Mouse (Mus musculus): ENCODE results near the gene Fam163a. TPM values are rescaled to one million over a fixed set of nuclear protein-coding genes. Genes with fewer than 3 reads are reported as not detected.
"Not testable (repeated sequence)": the region's sequence is repeated elsewhere in the genome, so short reads cannot be mapped to it uniquely, and the experiment has no call there.

The Fam163a gene
- polyA plus RNA-seq, 3 experiments from 2014 or later, result not detected

DNA sequence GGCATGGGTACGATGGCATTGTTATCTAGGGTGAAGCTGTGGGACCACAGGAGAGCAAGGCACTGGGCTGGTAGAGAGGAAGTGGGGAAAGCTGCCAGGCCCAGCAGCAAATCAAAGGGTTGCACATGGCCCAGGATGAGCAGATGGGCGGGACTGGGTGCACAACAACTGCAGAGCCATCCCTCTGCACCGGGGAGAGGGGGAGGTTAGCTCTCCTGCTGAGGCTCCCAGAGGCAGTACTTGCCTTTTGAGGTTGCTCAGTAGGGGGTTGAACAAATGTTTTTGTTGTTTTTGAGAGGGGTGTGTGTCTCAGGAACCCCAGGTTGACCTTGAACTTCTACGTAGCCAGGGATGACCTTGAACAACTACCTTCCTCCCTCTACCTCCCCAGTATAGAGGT, 128.4 kb downstream of the Fam163a start:
- ATAC-seq, result no peak

- ATAC-seq, result no peak
These were observed 130.3 kb downstream of the Fam163a start for GRCm38 (mm10) chr1:156074575-156074974.

- no peak for ATAC-seq
These were observed 131.5 kb downstream of the Fam163a start for GRCm38 (mm10) chr1:156073169-156073821.

DNA sequence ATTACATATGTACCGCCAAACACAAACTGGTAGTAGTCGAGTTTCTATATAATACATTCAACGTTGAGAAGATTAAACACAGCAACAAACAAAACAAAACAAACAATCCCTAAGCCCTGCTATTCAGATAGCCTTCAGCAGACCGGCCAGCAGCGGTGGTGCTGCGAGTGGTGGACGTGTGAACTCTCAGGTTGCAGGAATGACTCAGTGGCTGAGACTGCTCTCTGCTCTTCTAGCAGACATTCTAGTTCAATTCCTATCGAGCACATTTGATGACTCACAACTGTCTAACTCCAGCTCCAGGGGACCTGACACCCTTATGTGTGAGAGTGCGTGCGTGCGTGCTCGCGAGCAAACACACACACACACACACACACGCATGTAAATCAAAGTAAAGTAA, 134.7 kb downstream of the Fam163a start:
- ATAC-seq, result no peak

DNA sequence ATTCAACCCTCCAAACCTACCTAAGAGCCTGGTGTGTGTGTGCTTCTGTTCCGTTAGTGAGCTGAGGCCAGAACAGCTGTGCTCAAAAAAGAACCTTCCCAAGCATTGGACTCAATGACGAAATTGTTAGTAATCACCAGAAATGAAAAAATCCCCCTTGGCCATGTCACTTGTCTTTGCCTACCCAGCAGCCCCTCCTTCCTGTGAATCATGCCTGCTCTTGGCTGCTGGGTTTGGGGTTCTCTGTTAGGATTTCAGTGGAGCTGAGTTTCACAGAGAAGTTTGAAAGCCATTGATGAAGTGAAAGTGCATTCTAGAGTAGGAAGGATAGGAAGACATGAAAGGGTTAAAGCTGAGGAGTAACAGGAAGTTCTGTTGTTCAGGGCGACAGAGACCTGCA, 138.7 kb downstream of the Fam163a start:
- no peak for ATAC-seq

DNA sequence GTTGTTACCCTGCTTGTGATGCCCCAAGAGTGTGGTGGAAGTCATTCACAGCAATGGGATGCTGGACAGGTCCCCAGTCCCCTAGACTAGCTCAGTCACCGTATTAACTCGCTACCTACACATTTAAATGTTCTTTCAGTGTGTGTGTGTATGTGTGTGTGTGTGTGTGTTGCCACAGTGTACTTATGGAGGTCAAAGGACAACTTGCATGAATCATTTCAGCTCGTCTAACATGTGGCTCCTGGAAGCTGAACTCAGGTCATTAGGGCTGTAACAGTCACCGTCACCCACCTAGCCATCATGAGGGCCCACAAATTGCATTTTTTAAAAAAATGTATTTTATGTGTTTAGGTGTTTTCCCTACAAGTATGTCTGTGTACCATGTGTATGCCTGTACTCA, 142.6 kb downstream of the Fam163a start:
- ATAC-seq, result no peak

- ATAC-seq, result no peak
These were observed 146.6 kb downstream of the Fam163a start for GRCm38 (mm10) chr1:156058207-156058606.

- ATAC-seq, result no peak
These were observed 158.1 kb downstream of the Fam163a start for GRCm38 (mm10) chr1:156046688-156047087.

GRCm38 (mm10) chr1:156044211-156044611, 160.6 kb downstream of the Fam163a start:
- ATAC-seq, result no peak

- peak; percentile 69 for ATAC-seq
These were observed 161.8 kb downstream of the Fam163a start for GRCm38 (mm10) chr1:156043027-156043426.

DNA sequence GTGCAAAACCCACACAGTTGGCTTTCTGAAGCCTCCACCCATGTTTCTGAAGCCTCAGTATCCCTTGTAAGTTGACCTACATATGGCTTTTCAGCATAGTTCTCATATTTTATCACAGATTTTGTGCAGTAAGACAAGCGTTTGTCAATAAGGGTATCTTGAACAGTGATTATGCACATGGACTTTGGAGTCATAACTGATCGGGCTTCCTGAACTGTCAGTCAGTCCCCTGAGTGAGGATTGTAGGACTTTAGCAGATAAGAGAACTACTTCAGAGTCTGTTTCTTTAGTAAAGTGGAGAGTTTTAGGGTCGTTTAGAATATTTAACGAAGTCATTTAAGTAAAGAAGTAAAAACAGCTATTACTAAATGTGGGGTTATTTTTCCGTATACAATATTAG, 162.3 kb downstream of the Fam163a start:
- ATAC-seq, result no peak

DNA sequence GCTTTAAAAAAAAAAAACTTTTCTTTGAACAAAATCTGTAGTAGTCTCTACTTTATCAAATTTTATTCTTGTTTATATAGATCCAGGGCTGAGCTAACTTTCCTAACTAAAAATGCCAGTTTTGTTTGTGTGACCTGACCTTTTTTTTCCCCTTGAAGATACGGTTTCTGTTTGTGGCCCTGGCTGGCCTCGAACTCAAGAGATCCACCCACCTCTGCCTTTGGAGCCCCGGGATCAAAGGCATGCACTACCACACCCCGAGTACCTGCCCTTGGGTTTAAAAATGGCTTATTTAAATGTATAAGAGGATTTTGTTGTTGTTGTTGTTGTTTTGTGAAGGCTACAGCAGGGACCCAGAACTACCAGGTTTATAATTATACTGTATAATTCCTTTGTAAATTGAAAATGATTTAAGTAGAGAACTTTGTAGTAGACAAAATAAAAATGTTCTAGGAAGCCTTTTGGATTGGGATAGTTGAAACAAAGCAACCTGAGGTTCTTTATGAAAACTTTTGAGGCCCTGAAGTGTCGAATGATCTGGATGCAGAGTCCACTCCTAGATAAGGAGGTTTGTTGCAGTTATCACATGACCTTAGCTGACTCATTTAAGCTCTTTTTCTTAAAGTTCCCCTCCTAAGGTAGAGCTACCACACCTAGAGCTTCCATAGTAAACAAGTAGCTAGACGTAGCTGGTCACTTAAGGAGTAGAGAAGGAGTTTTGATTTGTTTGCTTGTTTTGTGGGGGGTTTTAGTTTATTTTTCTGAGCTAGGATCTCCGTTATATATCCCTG, 163.2 kb downstream of the Fam163a start:
- ATAC-seq, result no peak

DNA sequence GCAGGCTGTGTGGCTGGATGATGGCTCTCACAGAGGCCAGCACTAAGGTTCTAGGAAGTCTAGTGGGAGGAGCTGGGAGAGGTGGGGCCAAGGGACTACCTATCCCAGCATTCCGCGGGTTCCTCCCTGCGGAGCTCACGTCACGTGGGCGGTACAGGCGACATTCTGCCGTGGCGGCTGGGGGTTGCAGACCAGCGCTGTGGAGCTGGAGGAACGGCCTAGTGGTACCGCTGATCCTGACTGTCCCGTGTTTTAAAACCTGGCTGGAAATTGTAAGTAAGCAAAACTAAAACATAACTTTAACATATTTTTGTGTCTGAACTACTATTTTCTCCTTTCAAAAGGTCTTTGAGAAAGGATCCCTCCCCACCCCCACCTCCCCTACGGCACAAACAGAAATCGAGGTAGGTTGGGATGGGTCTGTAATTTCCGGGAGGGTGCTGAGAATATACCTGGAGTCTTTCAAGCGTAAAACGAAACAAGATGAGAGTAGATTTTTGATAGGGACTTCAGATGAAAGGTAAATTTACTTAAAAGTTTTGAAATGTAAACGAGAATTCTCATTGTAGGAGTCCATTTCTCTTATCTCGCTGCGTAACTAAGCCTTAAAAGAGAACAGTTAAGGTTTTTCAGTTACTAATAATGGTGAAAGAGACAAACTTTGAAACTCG, 164.0 kb downstream of the Fam163a start:
- ATAC-seq, result peak; percentile 62

- not testable (repeated sequence) for ATAC-seq
These were observed 164.8 kb downstream of the Fam163a start for GRCm38 (mm10) chr1:156039989-156040388.

DNA sequence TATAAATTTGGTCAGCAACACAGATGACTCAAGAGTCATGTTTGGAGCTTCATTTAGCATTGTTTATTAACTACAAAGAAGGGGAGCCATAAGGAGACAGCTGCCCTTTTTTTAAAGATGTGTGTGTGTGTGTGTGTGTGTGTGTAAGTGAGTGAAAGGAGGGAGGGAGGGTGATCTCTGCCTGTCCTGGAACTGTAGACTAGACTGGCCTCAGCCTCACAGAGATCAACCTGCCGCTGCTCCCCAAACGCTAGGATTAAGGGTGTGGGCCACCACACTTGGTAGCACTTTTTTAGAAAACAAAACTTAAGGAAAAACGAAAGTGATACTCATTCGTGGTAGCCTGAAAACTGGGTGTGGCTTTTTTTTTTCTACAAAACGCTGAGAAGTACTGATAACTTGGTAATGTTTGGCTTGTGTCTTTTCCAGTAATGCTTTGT, 167.7 kb downstream of the Fam163a start:
- peak; percentile 16 for ATAC-seq

DNA sequence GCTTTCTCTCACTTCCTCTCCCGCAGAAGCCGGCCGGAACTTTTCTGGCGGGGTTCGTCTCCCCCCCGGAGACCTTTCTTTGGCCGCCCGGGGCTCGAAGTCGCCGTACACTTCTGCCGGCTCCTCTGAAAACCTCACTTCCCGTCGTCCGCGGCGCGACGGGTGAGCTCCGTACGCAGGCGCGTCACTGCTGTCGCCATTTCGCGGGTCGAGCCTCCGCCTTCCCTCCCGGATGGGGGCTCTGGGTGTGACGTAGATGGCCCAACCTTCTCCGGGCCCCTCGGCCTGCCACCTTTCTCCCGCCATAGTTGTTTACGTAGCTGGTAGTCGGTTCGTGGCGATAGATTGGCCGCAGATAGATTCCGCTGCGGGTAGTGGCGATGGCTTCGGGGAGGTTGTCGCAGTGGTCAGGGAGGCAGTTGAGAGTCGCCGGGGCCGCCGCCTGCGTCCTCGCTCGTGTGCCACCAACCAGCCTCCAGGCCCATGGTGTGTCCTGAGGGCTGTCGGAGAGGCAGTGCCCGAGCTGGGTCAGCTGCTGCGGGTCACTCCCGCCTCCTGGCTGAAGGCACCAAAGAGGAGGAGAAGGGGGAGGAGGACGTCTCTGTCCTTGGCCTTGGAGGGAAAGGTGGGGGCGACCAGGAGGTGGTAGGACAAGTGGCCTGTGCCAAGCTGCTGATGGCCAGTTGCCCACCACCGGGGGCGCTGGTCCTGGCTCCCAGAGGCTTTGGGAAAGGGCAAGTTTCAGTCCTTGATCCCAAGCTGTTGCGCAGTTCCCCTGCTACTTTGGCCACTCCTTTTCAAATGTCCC, 168.7 kb downstream of the Fam163a start, which contains the start of gene Tor1aip1:
Tor1aip1 (minus strand) TSS at position 551 of the 808 bp plus-strand sequence.
- peak; percentile 79 for ATAC-seq

- ATAC-seq, result peak; percentile 29
These were observed 169.4 kb downstream of the Fam163a start, which contains the start of gene Tor1aip2 for GRCm38 (mm10) chr1:156035269-156035929. Gene Tor1aip2 (plus strand): TSS chr1:156035403.

DNA sequence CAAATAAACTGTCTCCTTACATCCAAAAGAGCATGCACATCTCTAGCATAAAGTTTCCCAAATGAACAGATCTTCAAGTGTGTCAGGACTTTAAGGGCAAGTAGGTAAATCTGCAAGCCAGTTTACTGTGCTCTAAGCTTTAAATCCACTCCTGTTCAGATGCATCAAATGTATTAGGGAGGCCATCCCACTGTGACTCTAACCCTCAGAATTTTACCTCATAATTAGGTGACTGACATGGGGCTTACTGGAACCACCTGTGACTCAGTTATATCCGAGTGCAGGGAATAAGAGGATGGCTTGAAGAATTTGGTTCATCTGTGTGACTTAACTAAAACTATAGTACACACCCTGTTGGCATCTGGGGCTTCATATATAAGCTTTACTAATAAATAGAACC, 170.2 kb downstream of the Fam163a start:
- ATAC-seq, result no peak

DNA sequence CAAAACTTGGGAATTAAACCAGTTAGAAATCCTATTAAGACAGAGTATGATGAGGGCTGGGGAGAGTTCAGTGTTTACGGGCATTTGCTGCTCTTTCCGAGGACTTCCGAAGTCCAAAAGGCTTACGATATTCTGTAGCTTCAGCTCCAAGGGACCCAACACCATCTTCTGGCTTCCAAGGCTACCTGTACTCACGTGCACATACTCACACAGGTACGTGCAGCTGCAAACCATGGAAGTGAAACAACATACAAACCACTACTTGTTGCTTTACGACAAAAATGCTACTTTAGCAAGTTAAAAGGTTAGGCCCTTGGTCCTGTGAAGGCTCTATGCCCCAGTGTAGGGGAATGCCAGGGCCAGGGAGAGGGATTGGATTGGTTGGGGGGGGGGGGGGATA, 170.9 kb downstream of the Fam163a start:
- no peak for ATAC-seq

GRCm38 (mm10) chr1:156028340-156028975, 176.4 kb downstream of the Fam163a start:
- peak; percentile 33 for ATAC-seq

- ATAC-seq, result peak; percentile 75
These were observed 177.0 kb downstream of the Fam163a start for GRCm38 (mm10) chr1:156027849-156028248.

Data from inflammation-experienced regulatory T-cells, adult 6 months (primary cell).